Mouse (Mus musculus): Measurements from ENCODE around the gene Cx3cr1. TPM values are rescaled to one million over a fixed set of nuclear protein-coding genes. Genes with fewer than 3 reads are reported as not detected.

Gene Cx3cr1
- polyA plus RNA-seq, 1 experiment from 2014 or later: 9.2 TPM

DNA sequence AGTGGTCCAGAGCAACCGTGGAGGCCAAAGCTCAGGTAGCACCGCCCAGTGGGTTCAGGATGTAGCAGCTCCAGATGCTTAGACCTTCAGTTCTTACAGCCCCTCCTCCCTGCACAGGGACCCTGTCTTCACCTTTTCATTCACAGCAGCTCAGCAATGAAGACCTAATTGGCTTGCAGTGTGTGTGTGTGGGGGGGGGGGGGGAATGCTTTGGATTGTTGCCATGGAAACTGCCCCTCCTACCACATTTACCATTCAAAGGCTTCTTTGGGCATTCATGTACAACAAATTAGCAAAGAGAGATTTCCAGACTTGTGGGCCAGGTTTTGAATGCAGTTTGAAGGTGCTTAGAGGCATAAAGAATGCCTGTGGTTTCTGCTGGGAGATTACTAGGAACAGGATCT, 180.8 kb downstream of the Cx3cr1 start:
- no peaks in the 10 kb centered on the region for H3K4me1 ChIP-seq
- H3K27me3 ChIP-seq: no peaks in the 10 kb centered on the region
- no peaks in the 10 kb centered on the region for H3K36me3 ChIP-seq
- no peaks in the 10 kb centered on the region for H3K9me3 ChIP-seq
- H3K9ac ChIP-seq: no peak overlapping the region
- ATAC-seq (ENCODE audit: borderline replicate concordance, extremely low read depth, low FRiP score, low TSS enrichment): no peak
- no peak overlapping the region for H3K4me3 ChIP-seq
- no peak overlapping the region for H3K27ac ChIP-seq
- H3K4me2 ChIP-seq: no peak overlapping the region
- 60% methylated on average over 2 of the region's 2 CpGs for WGBS

- no peaks in the 10 kb centered on the region for H3K36me3 ChIP-seq
- no peak overlapping the region for H3K4me2 ChIP-seq
- no peaks in the 10 kb centered on the region for H3K9me3 ChIP-seq
- H3K27me3 ChIP-seq: no peaks in the 10 kb centered on the region
- H3K4me1 ChIP-seq: no peaks in the 10 kb centered on the region
- no peak for ATAC-seq (ENCODE audit: borderline replicate concordance, extremely low read depth, low FRiP score, low TSS enrichment)
- no peak overlapping the region for H3K9ac ChIP-seq
- 51% methylated on average over 4 of the region's 4 CpGs for WGBS
- no peak overlapping the region for H3K4me3 ChIP-seq
- no peak overlapping the region for H3K27ac ChIP-seq
These were observed 182.4 kb downstream of the Cx3cr1 start for GRCm38 (mm10) chr9:119887144-119887901.

- Histone ChIP-seq H3K4me2 (no peak overlapping the region), H3K9ac (no peak overlapping the region), H3K4me1 (no peaks in the 10 kb centered on the region), H3K36me3 (no peaks in the 10 kb centered on the region), H3K27me3 (no peaks in the 10 kb centered on the region), H3K9me3 (no peaks in the 10 kb centered on the region), H3K4me3 (no peak overlapping the region), H3K27ac (no peak overlapping the region)
- WGBS: 54% methylated on average over 8 of the region's 8 CpGs
- no peak for ATAC-seq (ENCODE audit: borderline replicate concordance, extremely low read depth, low FRiP score, low TSS enrichment)
These were observed 215.5 kb downstream of the Cx3cr1 start for GRCm38 (mm10) chr9:119854170-119854569.

GRCm38 (mm10) chr9:119853071-119853846, 216.4 kb downstream of the Cx3cr1 start:
- Histone ChIP-seq H3K4me2 (no peak overlapping the region), H3K36me3 (no peaks in the 10 kb centered on the region), H3K4me1 (no peaks in the 10 kb centered on the region), H3K27me3 (no peaks in the 10 kb centered on the region), H3K27ac (no peak overlapping the region), H3K4me3 (no peak overlapping the region), H3K9ac (no peak overlapping the region), H3K9me3 (no peaks in the 10 kb centered on the region)
- WGBS: 54% methylated on average over 2 of the region's 2 CpGs
- no peak for ATAC-seq (ENCODE audit: borderline replicate concordance, extremely low read depth, low FRiP score, low TSS enrichment)

GRCm38 (mm10) chr9:119852347-119853030, 217.2 kb downstream of the Cx3cr1 start:
- WGBS: 67% methylated on average over 10 of the region's 10 CpGs
- H3K9ac ChIP-seq: no peak overlapping the region
- no peaks in the 10 kb centered on the region for H3K9me3 ChIP-seq
- no peak for ATAC-seq (ENCODE audit: borderline replicate concordance, extremely low read depth, low FRiP score, low TSS enrichment)
- H3K27me3 ChIP-seq: no peaks in the 10 kb centered on the region
- H3K4me3 ChIP-seq: no peak overlapping the region
- H3K27ac ChIP-seq: no peak overlapping the region
- no peaks in the 10 kb centered on the region for H3K4me1 ChIP-seq
- no peaks in the 10 kb centered on the region for H3K36me3 ChIP-seq
- H3K4me2 ChIP-seq: no peak overlapping the region

Other genes with a start within 250 kb of the Cx3cr1 start
- gene Scn11a, start 244.4 kb downstream of the Cx3cr1 start, polyA plus RNA-seq (2015; fragmentation: Nextera tagmentation; extraction: Ambion mirVana): not detected in 2 replicates
- 53.3 and 54.1 TPM in 2 replicates for gene Wdr48, start 175.0 kb downstream of the Cx3cr1 start, polyA plus RNA-seq (2015; fragmentation: Nextera tagmentation; extraction: Ambion mirVana)
- 31.1 and 35.6 TPM in 2 replicates for gene Gorasp1, start 132.3 kb downstream of the Cx3cr1 start, polyA plus RNA-seq (2015; fragmentation: Nextera tagmentation; extraction: Ambion mirVana)
- gene Ttc21a, start 132.3 kb downstream of the Cx3cr1 start, polyA plus RNA-seq (2015; fragmentation: Nextera tagmentation; extraction: Ambion mirVana): 0.67 and 1.1 TPM in 2 replicates
- gene Csrnp1, start 85.2 kb downstream of the Cx3cr1 start, polyA plus RNA-seq (2015; fragmentation: Nextera tagmentation; extraction: Ambion mirVana): 8.2 and 8.7 TPM in 2 replicates
- gene Xirp1, start 46.3 kb downstream of the Cx3cr1 start, polyA plus RNA-seq (2015; fragmentation: Nextera tagmentation; extraction: Ambion mirVana): 0.96 and 1.3 TPM in 2 replicates
- gene Ccr8, start 22.2 kb upstream of the Cx3cr1 start, polyA plus RNA-seq (2015; fragmentation: Nextera tagmentation; extraction: Ambion mirVana): 0.36 and 0.79 TPM in 2 replicates
- 31.1 and 34.5 TPM in 2 replicates for gene Slc25a38, start 40.5 kb upstream of the Cx3cr1 start, polyA plus RNA-seq (2015; fragmentation: Nextera tagmentation; extraction: Ambion mirVana)
- gene Rpsa, start 57.8 kb upstream of the Cx3cr1 start, polyA plus RNA-seq (2015; fragmentation: Nextera tagmentation; extraction: Ambion mirVana): 1,474 and 1,505 TPM in 2 replicates
- not detected in 2 replicates for gene Mobp, start 79.8 kb upstream of the Cx3cr1 start, polyA plus RNA-seq (2015; fragmentation: Nextera tagmentation; extraction: Ambion mirVana)
- gene Myrip, start 231.6 kb upstream of the Cx3cr1 start, polyA plus RNA-seq (2015; fragmentation: Nextera tagmentation; extraction: Ambion mirVana): 0.29 and 0.31 TPM in 2 replicates